Mouse (Mus musculus): ENCODE results near the gene Ccr8. TPM values are rescaled to one million over a fixed set of nuclear protein-coding genes. Genes with fewer than 3 reads are reported as not detected.

Ccr8 gene
- total RNA-seq, 2 experiments from 2014 or later = not detected

- no peak for DNase-seq (ENCODE audit: low spot score in 2 of 2)
These were observed 39.9 kb downstream of the Ccr8 start for GRCm38 (mm10) chr9:120131784-120132288.

GRCm38 (mm10) chr9:120132980-120133754 lies 41.3 kb downstream of the Ccr8 start:
- DNase-seq (ENCODE audit: low spot score in 2 of 2) = no peak

- no peak for DNase-seq (ENCODE audit: low spot score in 2 of 2)
These were observed 42.0 kb downstream of the Ccr8 start for GRCm38 (mm10) chr9:120133755-120134475.

- DNase-seq (ENCODE audit: low spot score in 2 of 2) = no peak
These were observed 42.7 kb downstream of the Ccr8 start for GRCm38 (mm10) chr9:120134529-120135160.

- DNase-seq (ENCODE audit: low spot score in 2 of 2) = no peak
These were observed 43.5 kb downstream of the Ccr8 start for GRCm38 (mm10) chr9:120135454-120135853.

GRCm38 (mm10) chr9:120140652-120141051 lies 48.7 kb downstream of the Ccr8 start:
- peak; percentile 86 to 92 for DNase-seq (ENCODE audit: low spot score in 2 of 2)

- DNase-seq (ENCODE audit: low spot score in 2 of 2) = peak in 1 of 2 experiments; percentile 14
These were observed 52.6 kb downstream of the Ccr8 start for GRCm38 (mm10) chr9:120144474-120144873.

Other genes starting within 250 kb of the Ccr8 start
- gene Wdr48, start 197.2 kb upstream of the Ccr8 start, total RNA-seq (2021) = 10 to 100 TPM; 61.7 to 66.8 TPM
- gene Gorasp1, start 154.5 kb upstream of the Ccr8 start, total RNA-seq (2021) = 10 to 100 TPM; 28.9 to 31.2 TPM
- 1 to 10 TPM; 1.3 to 2.9 TPM for gene Ttc21a, start 154.5 kb upstream of the Ccr8 start, total RNA-seq (2021)
- gene Csrnp1, start 107.5 kb upstream of the Ccr8 start, total RNA-seq (2021) = 10 to 100 TPM in 1 of 2 experiments, 1 to 10 TPM in 1; 9.9 to 10.4 TPM
- under 1 TPM; 0.07 to 0.09 TPM for gene Xirp1, start 68.5 kb upstream of the Ccr8 start, total RNA-seq (2021)
- 10 to 100 TPM; 28.3 to 31.6 TPM for gene Cx3cr1, start 22.2 kb upstream of the Ccr8 start, total RNA-seq (2021)
- 10 to 100 TPM; 23.6 to 26.7 TPM for gene Slc25a38, start 18.3 kb downstream of the Ccr8 start, total RNA-seq (2021)
- 100 to 1,000 TPM; 728 to 842 TPM for gene Rpsa, start 35.6 kb downstream of the Ccr8 start, total RNA-seq (2021)
- gene Mobp, start 57.6 kb downstream of the Ccr8 start, total RNA-seq (2021) = 10 to 100 TPM; 16.2 to 17.0 TPM
- 10 to 100 TPM; 42.8 to 45.5 TPM for gene Myrip, start 209.4 kb downstream of the Ccr8 start, total RNA-seq (2021)